Mouse (Mus musculus): ENCODE data around the gene Vmn1r215.
"Not testable (repeated sequence)": the region's sequence is repeated elsewhere in the genome, so short reads cannot be mapped to it uniquely, and the experiment has no call there.

- TF ChIP-seq CTCF (IDR thresholded peaks at IDR 0.05; ENCODE audit: control insufficient read depth, insufficient read depth, insufficient read length); FOSL1 (IDR thresholded peaks at IDR 0.05; ENCODE audit: insufficient read depth, low read length, poor library complexity, severe bottlenecking); CEBPB (IDR thresholded peaks at IDR 0.05; ENCODE audit: low read depth): not testable (repeated sequence)
These were observed 50.3 kb downstream of the Vmn1r215 start, which contains the start of gene Vmn1r217 for GRCm38 (mm10) chr13:23118126-23118525.
